Mouse (Mus musculus) erythroblast, embryonic 14.5 days (primary cell): ENCODE results near the gene Defb48.

Experiments used
- GATA1 ChIP-seq: IDR thresholded peaks from 2 replicates; pipeline ENCODE4 v1.6.1; 2012; ENCODE audit warnings: low read length, inconsistent platforms, mixed read lengths
- TAL1 ChIP-seq: IDR thresholded peaks from 3 replicates; pipeline ENCODE4 v1.6.1; 2012; ENCODE audit warnings: low read length, inconsistent platforms, mixed read lengths

DNA sequence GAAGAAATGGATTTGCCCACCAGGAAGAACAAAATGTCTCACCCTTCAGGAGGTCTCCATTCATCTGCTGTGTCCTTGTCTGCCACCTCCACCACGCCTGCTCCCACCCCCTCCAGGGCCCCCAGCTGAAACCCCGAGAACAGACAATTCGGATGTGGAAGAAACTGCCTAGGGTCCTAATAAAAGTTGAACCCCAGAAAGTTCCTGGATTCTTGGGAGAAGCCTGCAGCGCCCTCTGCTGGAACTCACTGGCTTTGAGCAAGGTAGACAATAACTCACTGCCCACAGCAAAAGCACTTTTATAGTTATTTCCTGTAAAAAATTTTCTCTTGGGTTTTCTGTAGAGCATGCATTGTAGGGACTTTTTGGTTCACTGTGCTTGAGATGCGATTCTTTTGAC lies 9.3 kb downstream of the Defb48 start:
- no peak for TF ChIP-seq GATA1
- no peak for TF ChIP-seq TAL1
